Mouse (Mus musculus) E14TG2a.4 (cell line): ENCODE results near the gene Aspa.
A peak's percentile ranks its signal among the peaks of the same experiment; 100 is the strongest.
"Not testable (repeated sequence)": the region's sequence is repeated elsewhere in the genome, so short reads cannot be mapped to it uniquely, and the experiment has no call there.

ENCODE experiments used
- H3K27me3 ChIP-seq: 2 replicates; pipeline ENCODE4 v1.6.1; 2014; ENCODE audit warnings: low read length, control low read depth; ENCODE audit not compliant: insufficient read depth
- H3K36me3 ChIP-seq: 2 replicates; pipeline ENCODE4 v1.6.1; 2014; ENCODE audit warnings: low read length, control low read depth; ENCODE audit not compliant: insufficient read depth
- H3K4me1 ChIP-seq: replicated peaks from 2 replicates; pipeline ENCODE4 v1.6.1; 2014; ENCODE audit warnings: low read depth, low read length, control low read depth
- H3K4me3 ChIP-seq: replicated peaks from 2 replicates; pipeline ENCODE4 v1.5.1; 2014; ENCODE audit warnings: mild to moderate bottlenecking, low read length
- H3K9me3 ChIP-seq: 2 replicates; pipeline ENCODE4 v1.6.1; 2014; ENCODE audit warnings: low read length, control low read depth
- CTCF ChIP-seq: conservative IDR thresholded peaks from 2 replicates; pipeline ENCODE4 v1.5.1; 2014; ENCODE audit warnings: low read length
- NANOG ChIP-seq: IDR thresholded peaks from 2 replicates; pipeline ENCODE4 v1.6.1; 2014; ENCODE audit warnings: borderline replicate concordance, low read length, mixed read lengths
- POU5F1 ChIP-seq: IDR thresholded peaks from 2 replicates; pipeline ENCODE4 v1.6.1; 2014; ENCODE audit warnings: low read length, borderline replicate concordance

Aspa gene

DNA sequence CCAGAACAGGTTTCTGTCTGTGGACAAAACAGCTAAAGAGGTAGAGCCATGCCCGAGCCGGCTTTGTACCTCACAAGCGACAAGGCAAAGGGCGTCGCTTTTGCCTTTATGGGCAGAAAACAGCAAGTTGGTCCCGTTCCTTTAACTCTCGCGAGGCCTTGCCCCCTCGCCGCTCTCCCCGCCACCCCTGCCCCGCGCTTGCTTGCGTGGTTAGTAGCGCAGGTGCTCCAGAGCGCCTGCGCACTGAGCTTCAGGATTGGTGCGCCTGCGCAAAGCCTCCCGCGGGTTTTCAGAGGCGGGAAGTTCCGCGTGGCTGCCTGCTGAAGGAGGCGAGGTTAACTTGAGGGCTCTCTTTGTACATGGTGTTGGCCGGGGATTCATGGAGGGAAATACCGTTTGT lies at the start of gene Aspa, which contains the start of the genes Gm49340 and Spata22:
TSS of gene Aspa (minus strand) at position 155 of the 400 bp plus-strand sequence.
TSS of gene Gm49340 (plus strand) at position 300 of the 400 bp plus-strand sequence.
TSS of gene Spata22 (plus strand) at position 300 of the 400 bp plus-strand sequence.
- TF ChIP-seq NANOG: no peak
- TF ChIP-seq CTCF: no peak
- TF ChIP-seq POU5F1: no peak

GRCm38 (mm10) chr11:73370946-73371345 lies 41.5 kb upstream of the Aspa start, which contains the start of gene Olfr376:
Gene Olfr376 (plus strand): TSS chr11:73371246.
- no peak within 1 kb of the TSS for H3K4me3 ChIP-seq
- H3K9me3 ChIP-seq: peaks cover 9% of the 10 kb centered on the region; the same call in 1 of the 2 replicates
- no peaks in the 10 kb centered on the region; the same call in 1 of the 2 replicates for H3K27me3 ChIP-seq
- TF ChIP-seq NANOG (no peak), CTCF (no peak), POU5F1 (no peak)
- no peaks in the 10 kb centered on the region for H3K4me1 ChIP-seq
- no peaks in the 10 kb centered on the region for H3K36me3 ChIP-seq

More for the DNA sequence above, at the start of gene Aspa, which contains the start of the genes Gm49340 and Spata22:
- Histone ChIP-seq H3K36me3 (no peaks in the 10 kb centered on the region), H3K9me3 (peaks cover 13% of the 10 kb centered on the region; the same call in 1 of the 2 replicates), H3K4me1 (peaks cover 11% of the 10 kb centered on the region), H3K4me3 (0 out of 2 replicates have a peak within 1 kb of the TSS, but pooled peaks have one; percentile 7), H3K27me3 (peaks cover 24% of the 10 kb centered on the region)

DNA sequence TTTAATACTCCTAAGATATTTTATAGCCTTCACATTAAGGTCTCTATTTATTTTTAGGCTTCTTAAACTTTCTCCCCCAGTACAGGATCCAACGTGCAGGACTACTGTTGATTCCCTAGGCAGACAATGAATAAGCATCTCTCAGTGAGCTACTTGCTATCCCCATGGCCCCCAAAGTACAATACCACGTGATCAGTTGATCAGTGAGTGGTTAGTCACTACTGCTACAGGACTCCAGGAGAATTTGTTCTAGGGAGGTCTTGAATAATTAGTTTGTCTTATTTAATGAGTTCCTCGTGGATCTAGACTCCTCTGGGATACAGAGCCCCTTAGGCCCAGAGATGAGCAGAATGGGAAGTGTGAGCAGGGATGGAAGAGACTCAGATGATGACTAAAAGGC lies 21.1 kb upstream of the Aspa start, which contains the start of gene Olfr20:
TSS of gene Olfr20 (plus strand) at position 301 of the 400 bp plus-strand sequence.
- no peaks in the 10 kb centered on the region for H3K36me3 ChIP-seq
- H3K4me3 ChIP-seq: no peak within 1 kb of the TSS
- no peaks in the 10 kb centered on the region for H3K4me1 ChIP-seq
- TF ChIP-seq NANOG (no peak), POU5F1 (no peak), CTCF (no peak)
- H3K9me3 ChIP-seq: no peaks in the 10 kb centered on the region
- no peaks in the 10 kb centered on the region for H3K27me3 ChIP-seq

GRCm38 (mm10) chr11:73336919-73337318 lies 7.5 kb upstream of the Aspa start:
- H3K4me3 ChIP-seq: no peak overlapping the region
- no peaks in the 10 kb centered on the region for H3K36me3 ChIP-seq
- TF ChIP-seq CTCF: no peak
- TF ChIP-seq POU5F1: no peak
- TF ChIP-seq NANOG: no peak
- no peaks in the 10 kb centered on the region for H3K4me1 ChIP-seq
- H3K9me3 ChIP-seq: no peaks in the 10 kb centered on the region
- H3K27me3 ChIP-seq: no peaks in the 10 kb centered on the region

- TF ChIP-seq NANOG (no peak), CTCF (no peak), POU5F1 (no peak)
- Histone ChIP-seq H3K27me3 (peaks cover 18% of the 10 kb centered on the region), H3K36me3 (no peaks in the 10 kb centered on the region), H3K9me3 (peaks cover 13% of the 10 kb centered on the region; the same call in 1 of the 2 replicates), H3K4me3 (no peak overlapping the region), H3K4me1 (peaks cover 9% of the 10 kb centered on the region)
These were observed 4.0 kb upstream of the Aspa start for GRCm38 (mm10) chr11:73333357-73333756.

DNA sequence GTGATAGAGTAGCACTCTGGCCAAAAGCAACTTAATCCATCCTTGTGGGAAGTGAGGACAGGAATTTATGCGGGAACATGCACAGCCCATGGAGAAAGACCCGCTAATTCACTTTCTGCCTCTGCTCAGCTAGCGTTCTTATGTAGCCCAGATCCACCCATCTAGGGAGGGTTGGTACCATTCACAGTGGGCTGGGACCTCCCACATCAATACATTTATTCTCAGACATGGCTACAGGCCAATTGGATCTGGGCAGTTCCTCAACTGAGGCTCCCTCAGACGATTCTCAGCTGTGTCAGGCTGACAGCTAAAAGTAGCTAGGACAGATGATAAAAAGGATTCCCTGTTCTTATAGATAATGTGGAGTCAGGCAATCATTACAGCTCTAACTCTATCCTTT lies 2.0 kb downstream of the Aspa start:
- Histone ChIP-seq H3K4me3 (no peak overlapping the region), H3K4me1 (peaks cover 18% of the 10 kb centered on the region), H3K27me3 (peaks cover 24% of the 10 kb centered on the region), H3K9me3 (peaks cover 13% of the 10 kb centered on the region; the same call in 1 of the 2 replicates), H3K36me3 (no peaks in the 10 kb centered on the region)
- TF ChIP-seq NANOG: no peak
- TF ChIP-seq CTCF: no peak
- TF ChIP-seq POU5F1: no peak

GRCm38 (mm10) chr11:73326485-73326886 lies 2.9 kb downstream of the Aspa start:
- no peak for TF ChIP-seq POU5F1
- TF ChIP-seq NANOG: no peak
- Histone ChIP-seq H3K4me1 (peaks cover 18% of the 10 kb centered on the region), H3K9me3 (peaks cover 15% of the 10 kb centered on the region), H3K27me3 (peaks cover 24% of the 10 kb centered on the region), H3K36me3 (no peaks in the 10 kb centered on the region), H3K4me3 (no peak overlapping the region)

DNA sequence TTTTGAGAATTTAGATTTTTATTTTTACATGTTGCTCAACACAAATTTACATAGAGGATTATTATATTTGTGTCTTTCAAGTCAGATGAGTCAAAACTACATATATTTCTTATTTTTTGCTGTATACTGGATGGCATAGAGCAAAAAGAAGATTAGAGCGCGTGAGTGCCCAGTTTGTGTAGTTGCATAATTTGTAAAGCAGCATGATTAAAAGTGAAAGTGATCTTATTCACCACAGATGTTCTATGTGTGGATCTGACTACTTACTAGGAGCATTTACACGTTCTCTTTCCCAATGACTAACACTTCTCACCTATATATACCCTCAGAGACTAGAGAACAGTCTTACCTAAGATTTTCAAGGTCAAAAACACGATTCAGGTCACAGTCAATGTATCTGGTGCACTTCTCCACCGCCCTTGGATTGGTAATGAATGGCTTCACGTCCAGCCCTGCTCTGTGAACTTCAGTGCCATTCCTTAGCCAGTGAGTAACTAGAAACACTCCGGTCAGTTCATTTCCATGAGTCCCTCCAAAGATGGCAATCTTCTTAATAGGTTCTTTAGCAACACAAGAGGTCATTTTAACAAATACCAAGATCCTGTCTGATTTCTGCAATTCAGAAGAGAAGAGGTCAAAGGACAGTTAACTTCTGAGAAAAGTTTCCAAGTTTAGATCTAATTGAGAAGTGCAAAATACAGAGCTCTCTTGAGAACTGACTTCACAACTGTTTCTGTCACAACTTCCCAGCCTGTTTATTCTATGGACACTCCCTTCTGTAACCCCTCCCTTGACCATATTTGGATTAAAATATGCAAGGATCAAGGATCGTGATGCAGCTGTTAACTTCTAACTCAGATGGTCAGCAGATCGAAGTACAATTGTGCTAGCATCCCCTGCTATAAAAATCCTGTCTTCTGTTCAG lies 5.2 kb downstream of the Aspa start:
- Histone ChIP-seq H3K27me3 (peaks cover 11% of the 10 kb centered on the region), H3K4me3 (no peak overlapping the region), H3K4me1 (peaks cover 23% of the 10 kb centered on the region), H3K9me3 (peaks cover 13% of the 10 kb centered on the region), H3K36me3 (peaks cover 4% of the 10 kb centered on the region; the same call in 1 of the 2 replicates)
- no peak for TF ChIP-seq NANOG
- no peak for TF ChIP-seq CTCF
- no peak for TF ChIP-seq POU5F1

GRCm38 (mm10) chr11:73321064-73321463 lies 8.3 kb downstream of the Aspa start:
- not testable (repeated sequence) for H3K27me3 ChIP-seq, H3K9me3 ChIP-seq, H3K4me3 ChIP-seq, H3K36me3 ChIP-seq
- H3K4me1 ChIP-seq: peaks cover 41% of the 10 kb centered on the region
